Mouse (Mus musculus) C2C12 (cell line): ENCODE data around the gene Ank2. TPM values are rescaled to one million over a fixed set of nuclear protein-coding genes. Genes with fewer than 3 reads are reported as not detected.
"Not testable (repeated sequence)": the region's sequence is repeated elsewhere in the genome, so short reads cannot be mapped to it uniquely, and the experiment has no call there.

Experiments
- H3K27me3 ChIP-seq: one replicate; pipeline ENCODE4 v1.6.1; 2011; ENCODE audit not compliant: control insufficient read depth, insufficient read depth, insufficient read length
- H3K36me3 ChIP-seq: one replicate; pipeline ENCODE4 v1.6.1; 2011; ENCODE audit not compliant: control insufficient read depth, insufficient read depth
- H3K4me3 ChIP-seq: one replicate; pipeline ENCODE4 v1.5.1; 2011; ENCODE audit warnings: mild to moderate bottlenecking, control low read depth; ENCODE audit not compliant: poor library complexity, insufficient read depth, severe bottlenecking
- H3K79me2 ChIP-seq: one replicate; pipeline ENCODE4 v1.6.1; 2011; ENCODE audit not compliant: control insufficient read depth, insufficient read depth
- H3K79me3 ChIP-seq: one replicate; pipeline ENCODE4 v1.6.1; 2011; ENCODE audit warnings: low read depth, control low read depth
- H3ac ChIP-seq: one replicate; pipeline ENCODE3; 2011; ENCODE audit warnings: low read depth; ENCODE audit not compliant: control insufficient read depth, insufficient read length
- CEBPB ChIP-seq: IDR thresholded peaks from one replicate; pipeline ENCODE4 v1.6.1; 2011; ENCODE audit warnings: low read depth, mild to moderate bottlenecking, control low read depth, moderate library complexity
- CTCF ChIP-seq: IDR thresholded peaks from one replicate; pipeline ENCODE4 v1.5.1; 2011; ENCODE audit not compliant: control insufficient read depth, insufficient read depth, insufficient read length
- FOSL1 ChIP-seq: IDR thresholded peaks from one replicate; pipeline ENCODE4 v1.8.0; 2011; ENCODE audit warnings: mild to moderate bottlenecking, low read length; ENCODE audit not compliant: poor library complexity, insufficient read depth, severe bottlenecking
- MAX ChIP-seq: IDR thresholded peaks from one replicate; pipeline ENCODE4 v1.6.1; 2011; ENCODE audit warnings: mild to moderate bottlenecking, control low read depth
- MYOD1 ChIP-seq: IDR thresholded peaks from one replicate; pipeline ENCODE4 v1.6.1; 2011; ENCODE audit warnings: low read depth; ENCODE audit not compliant: control insufficient read depth, insufficient read length
- MYOG ChIP-seq: IDR thresholded peaks from one replicate; pipeline ENCODE4 v1.6.1; 2011; ENCODE audit not compliant: control insufficient read depth, insufficient read length; ENCODE audit errors: extremely low read depth
- USF1 ChIP-seq: IDR thresholded peaks from one replicate; pipeline ENCODE4 v1.6.1; 2011; ENCODE audit warnings: low read depth, mild to moderate bottlenecking, control low read depth, moderate library complexity
- polyA plus RNA-seq: library from polyadenylated mRNA; unstranded; fragments of >200 nt; fragmentation: generic; extraction: Trizol; gene quantifications from one replicate; pipeline ENCODE4 v1.2.1, GENCODE M21; 2012; ENCODE audit warnings: missing spikeins

Ank2 gene
- polyA plus RNA-seq, 1 experiment = 3.5 TPM

GRCm38 (mm10) chr3:127404371-127404770 lies 94.8 kb downstream of the Ank2 start:
- Histone ChIP-seq H3K79me3 (no peaks in the 10 kb centered on the region), H3ac (no peak overlapping the region), H3K27me3 (no peaks in the 10 kb centered on the region), H3K79me2 (no peaks in the 10 kb centered on the region), H3K4me3 (no peak overlapping the region), H3K36me3 (no peaks in the 10 kb centered on the region)
- TF ChIP-seq MYOD1 (no peak), MYOG (no peak), FOSL1 (no peak), USF1 (no peak), CEBPB (no peak), CTCF (no peak), MAX (no peak)

GRCm38 (mm10) chr3:127400976-127401375 lies 98.2 kb downstream of the Ank2 start:
- Histone ChIP-seq H3K79me2 (no peaks in the 10 kb centered on the region), H3K79me3 (no peaks in the 10 kb centered on the region), H3ac (no peak overlapping the region), H3K27me3 (no peaks in the 10 kb centered on the region), H3K4me3 (no peak overlapping the region), H3K36me3 (no peaks in the 10 kb centered on the region)
- TF ChIP-seq FOSL1 (no peak), MAX (no peak), CTCF (no peak), USF1 (no peak), MYOD1 (no peak)

- not testable (repeated sequence) for H3K79me3 ChIP-seq, H3ac ChIP-seq, H3K4me3 ChIP-seq
Measured at GRCm38 (mm10) chr3:127400468-127400867, 98.7 kb downstream of the Ank2 start.

GRCm38 (mm10) chr3:127397774-127398173 lies 101.4 kb downstream of the Ank2 start:
- no peak overlapping the region for H3K4me3 ChIP-seq

More at GRCm38 (mm10) chr3:127400468-127400867, 98.7 kb downstream of the Ank2 start:
- H3K79me2 ChIP-seq, H3K36me3 ChIP-seq, H3K27me3 ChIP-seq: not testable (repeated sequence)

GRCm38 (mm10) chr3:127395202-127395601 lies 103.9 kb downstream of the Ank2 start:
- no peaks in the 10 kb centered on the region for H3K79me2 ChIP-seq
- no peak overlapping the region for H3K4me3 ChIP-seq
- no peaks in the 10 kb centered on the region for H3K27me3 ChIP-seq
- H3ac ChIP-seq = no peak overlapping the region
- TF ChIP-seq FOSL1 (no peak), MAX (no peak), CTCF (no peak), CEBPB (no peak), USF1 (no peak), MYOG (no peak), MYOD1 (no peak)
- no peaks in the 10 kb centered on the region for H3K36me3 ChIP-seq
- no peaks in the 10 kb centered on the region for H3K79me3 ChIP-seq

More at GRCm38 (mm10) chr3:127397774-127398173, 101.4 kb downstream of the Ank2 start:
- no peak for TF ChIP-seq MAX
- TF ChIP-seq MYOD1 = no peak
- no peak for TF ChIP-seq CEBPB
- TF ChIP-seq FOSL1 = no peak
- no peak for TF ChIP-seq CTCF
- TF ChIP-seq MYOG = no peak
- no peak for TF ChIP-seq USF1
- no peaks in the 10 kb centered on the region for H3K79me2 ChIP-seq
- no peaks in the 10 kb centered on the region for H3K27me3 ChIP-seq
- no peak overlapping the region for H3ac ChIP-seq
- no peaks in the 10 kb centered on the region for H3K79me3 ChIP-seq
- H3K36me3 ChIP-seq = no peaks in the 10 kb centered on the region

GRCm38 (mm10) chr3:127387016-127387517 lies 112.1 kb downstream of the Ank2 start:
- Histone ChIP-seq H3K4me3 (no peak overlapping the region), H3K79me3 (no peaks in the 10 kb centered on the region), H3ac (no peak overlapping the region), H3K27me3 (no peaks in the 10 kb centered on the region), H3K79me2 (no peaks in the 10 kb centered on the region), H3K36me3 (no peaks in the 10 kb centered on the region)
- TF ChIP-seq FOSL1 = no peak
- TF ChIP-seq CEBPB = no peak
- no peak for TF ChIP-seq USF1
